Comparison of ENCODE assay signal across 31 mouse cellular contexts in genomic region chr9:45704441-45704840, GRCm38 (mm10).
DNase-seq lines count a peak whose midpoint lies in the region; ATAC-seq lines count a peak whose summit lies in the region.
"Had no signal": no experiment of that assay in that cellular context is flagged by ENCODE, and none has a peak within 500 bp of the region (broad histone marks: within the 10 kb centered on the region; RNA-seq: fewer than 3 reads in every experiment).

No protein-coding gene starts in this region.

- no peak overlapping the region for H3K4me2 ChIP-seq in hindbrain, embryonic 13.5 days
- H3K4me2 ChIP-seq in midbrain, embryonic 16.5 days (ENCODE audit: low read length): no peak overlapping the region
- no peak overlapping the region for H3K4me2 ChIP-seq in midbrain, embryonic 11.5 days
- H3K4me2 ChIP-seq: embryonic facial prominence, embryonic 12.5 days; heart, embryonic 12.5 days; midbrain, embryonic 12.5 days; neural tube, embryonic 12.5 days; stomach, embryonic 15.5 days had no signal

- peaks cover 8% of the 10 kb centered on the region for H3K36me3 ChIP-seq in hindbrain, embryonic 13.5 days
- no peaks in the 10 kb centered on the region for H3K36me3 ChIP-seq in hindbrain, embryonic 10.5 days
- 0 out of 2 replicates have a peak, but pooled peaks cover 2% of the 10 kb centered on the region for H3K36me3 ChIP-seq in midbrain, embryonic 16.5 days (ENCODE audit: control insufficient read depth, insufficient read depth, low read length)
- H3K36me3 ChIP-seq in midbrain, embryonic 11.5 days (ENCODE audit: control insufficient read depth, insufficient read depth, low read length): no peaks in the 10 kb centered on the region
- H3K36me3 ChIP-seq: embryonic facial prominence, embryonic 12.5 days; heart, embryonic 12.5 days; midbrain, embryonic 12.5 days; neural tube, embryonic 12.5 days; stomach, embryonic 15.5 days had no signal

- DNase-seq in hindbrain, embryonic 10.5 days (ENCODE audit: low spot score): no peak
- no peak for DNase-seq in midbrain, embryonic 11.5 days (ENCODE audit: low spot score, missing footprints)
- DNase-seq in brain, adult 2 months (ENCODE audit: low read depth, low spot score): peak; percentile 39
- DNase-seq in spleen, postnatal 4 days (ENCODE audit: low spot score in 2 of 2): no peak
- no peak for DNase-seq in cerebellum, postnatal 10 days
- DNase-seq: adrenal gland, adult 8-10 months; cerebellum, adult 8-10 months; cerebellum, postnatal 36 days; embryo, embryonic 11 days; gastrocnemius, postnatal 10 days; heart, postnatal 4 days; kidney, adult 8-10 months; kidney, postnatal 4 days; layer of hippocampus, adult 9-11 months; liver; lung, adult 2 months; lung, postnatal 10 days; thymus, postnatal 14 days had no signal

- WGBS in hindbrain, embryonic 13.5 days: 77% methylated on average over 3 of the region's 3 CpGs
- WGBS in hindbrain, embryonic 10.5 days: 81% methylated on average over 3 of the region's 3 CpGs
- 76% methylated on average over 3 of the region's 3 CpGs for WGBS in midbrain, embryonic 16.5 days
- WGBS in midbrain, embryonic 11.5 days: 86% methylated on average over 3 of the region's 3 CpGs

- no peak overlapping the region for H3K9ac ChIP-seq in hindbrain, embryonic 13.5 days
- H3K9ac ChIP-seq in midbrain, embryonic 16.5 days (ENCODE audit: low read depth, low read length): no peak overlapping the region
- no peak overlapping the region for H3K9ac ChIP-seq in midbrain, embryonic 11.5 days (ENCODE audit: low read length)
- H3K9ac ChIP-seq: embryonic facial prominence, embryonic 12.5 days; heart, embryonic 12.5 days; liver, embryonic 14.5 days; midbrain, embryonic 12.5 days; neural tube, embryonic 12.5 days; stomach, embryonic 15.5 days had no signal

- no peak for ATAC-seq in hindbrain, embryonic 13.5 days (ENCODE audit: low FRiP score)
- ATAC-seq in midbrain, embryonic 16.5 days: no peak
- ATAC-seq in midbrain, embryonic 11.5 days (ENCODE audit: low FRiP score): no peak
- ATAC-seq in megakaryocyte progenitor cell, adult 5-6 weeks (replicated peaks; ENCODE audit: poor library complexity): peak; percentile 82
- ATAC-seq: CD4-positive, CD25-positive, alpha-beta regulatory T cell, adult 4 months; intestine, embryonic 16.5 days had no signal

- peak overlapping the region; percentile 78; the same call in 1 of the 2 replicates for H3K27ac ChIP-seq in hindbrain, embryonic 13.5 days
- no peak overlapping the region for H3K27ac ChIP-seq in hindbrain, embryonic 10.5 days
- H3K27ac ChIP-seq in midbrain, embryonic 16.5 days (ENCODE audit: low read length): peak overlapping the region; percentile 61; the same call in 1 of the 2 replicates
- no peak overlapping the region for H3K27ac ChIP-seq in midbrain, embryonic 11.5 days (ENCODE audit: low read depth, low read length)
- H3K27ac ChIP-seq: embryonic facial prominence, embryonic 12.5 days; kidney, postnatal 0 days; liver, embryonic 14.5 days; macrophage; midbrain, embryonic 12.5 days; neural tube, embryonic 12.5 days; stomach, embryonic 15.5 days had no signal

- no peak overlapping the region for H3K4me3 ChIP-seq in hindbrain, embryonic 13.5 days
- no peak overlapping the region for H3K4me3 ChIP-seq in hindbrain, embryonic 10.5 days
- H3K4me3 ChIP-seq in midbrain, embryonic 16.5 days (ENCODE audit: low read depth, low read length): no peak overlapping the region
- no peak overlapping the region for H3K4me3 ChIP-seq in midbrain, embryonic 11.5 days (ENCODE audit: low read depth, low read length)
- H3K4me3 ChIP-seq: embryonic facial prominence, embryonic 12.5 days; heart, embryonic 12.5 days; midbrain, embryonic 12.5 days; neural tube, embryonic 12.5 days; stomach, embryonic 15.5 days had no signal

- no peaks in the 10 kb centered on the region for H3K27me3 ChIP-seq in hindbrain, embryonic 13.5 days
- H3K27me3 ChIP-seq in hindbrain, embryonic 10.5 days (ENCODE audit: insufficient read depth, poor library complexity, severe bottlenecking): no peaks in the 10 kb centered on the region
- H3K27me3 ChIP-seq in midbrain, embryonic 16.5 days (ENCODE audit: control insufficient read depth, insufficient read depth, low read depth, low read length): no peaks in the 10 kb centered on the region
- no peaks in the 10 kb centered on the region for H3K27me3 ChIP-seq in midbrain, embryonic 11.5 days (ENCODE audit: control insufficient read depth, insufficient read depth, low read length)
- H3K27me3 ChIP-seq: embryonic facial prominence, embryonic 12.5 days; neural tube, embryonic 12.5 days had no signal

- H3K9me3 ChIP-seq in hindbrain, embryonic 13.5 days: no peaks in the 10 kb centered on the region
- H3K9me3 ChIP-seq in hindbrain, embryonic 10.5 days: no peaks in the 10 kb centered on the region
- no peaks in the 10 kb centered on the region for H3K9me3 ChIP-seq in midbrain, embryonic 16.5 days (replicated peaks; ENCODE audit: control insufficient read depth, low read length, poor library complexity, severe bottlenecking)
- H3K9me3 ChIP-seq in midbrain, embryonic 11.5 days (ENCODE audit: control insufficient read depth, low read length): no peaks in the 10 kb centered on the region
- H3K9me3 ChIP-seq: embryonic facial prominence, embryonic 12.5 days; heart, embryonic 12.5 days; midbrain, embryonic 12.5 days; neural tube, embryonic 12.5 days; stomach, embryonic 15.5 days had no signal

- H3K4me1 ChIP-seq in hindbrain, embryonic 13.5 days (replicated peaks): peaks cover 25% of the 10 kb centered on the region; the same call in 1 of the 2 replicates
- H3K4me1 ChIP-seq in hindbrain, embryonic 10.5 days (replicated peaks): 0 out of 2 replicates have a peak, but pooled peaks cover 2% of the 10 kb centered on the region
- H3K4me1 ChIP-seq in midbrain, embryonic 16.5 days (ENCODE audit: control insufficient read depth, insufficient read depth, low read length): peaks cover 11% of the 10 kb centered on the region
- no peaks in the 10 kb centered on the region for H3K4me1 ChIP-seq in midbrain, embryonic 11.5 days (ENCODE audit: control insufficient read depth, insufficient read depth, low read length)
- H3K4me1 ChIP-seq: embryonic facial prominence, embryonic 12.5 days; heart, embryonic 12.5 days; midbrain, embryonic 12.5 days; stomach, embryonic 15.5 days had no signal

Comparison
In these comparisons a context has a peak if more than half of its experiments do, and no peak if none do; other contexts are left out.
1. H3K27ac ChIP-seq: peak in hindbrain, embryonic 13.5 days (single experiment) and midbrain, embryonic 16.5 days (single experiment); none in hindbrain, embryonic 10.5 days (single experiment) and midbrain, embryonic 11.5 days (single experiment).